Mouse (Mus musculus): ENCODE measurements at regions not wholly inside any gene's neighbourhood (a gene's known extent, or its start where the extent isn't known, plus 50 kb on each side); places are given as distances from the start of the nearest gene placed in this dataset.

- no peak for ATAC-seq
These were observed 60.0 kb downstream of the Syf2 start for GRCm38 (mm10) chr4:134990651-134991050.

- no peak for ATAC-seq
These were observed 62.9 kb downstream of the Syf2 start for GRCm38 (mm10) chr4:134993526-134994122.

GRCm38 (mm10) chr4:134994205-134994604 lies 63.5 kb downstream of the Syf2 start:
- ATAC-seq: no peak

GRCm38 (mm10) chr4:134994648-134995047 lies 64.0 kb downstream of the Syf2 start:
- ATAC-seq: no peak

GRCm38 (mm10) chr4:134995052-134995451 lies 64.4 kb downstream of the Syf2 start:
- no peak for ATAC-seq

GRCm38 (mm10) chr4:134996121-134996520 lies 65.4 kb downstream of the Syf2 start:
- ATAC-seq: no peak

GRCm38 (mm10) chr4:134997461-134998434 lies 67.0 kb downstream of the Syf2 start:
- ATAC-seq: no peak

GRCm38 (mm10) chr4:134998928-134999658 lies 68.4 kb downstream of the Syf2 start:
- no peak for ATAC-seq

GRCm38 (mm10) chr4:135002091-135002925 lies 71.6 kb downstream of the Syf2 start:
- no peak for ATAC-seq

- ATAC-seq: no peak
These were observed 80.7 kb downstream of the Syf2 start for GRCm38 (mm10) chr4:135011365-135011764.

- ATAC-seq: no peak
These were observed 82.2 kb downstream of the Syf2 start for GRCm38 (mm10) chr4:135012945-135013344.

GRCm38 (mm10) chr4:135013932-135014331 lies 83.2 kb downstream of the Syf2 start:
- ATAC-seq: no peak

GRCm38 (mm10) chr4:135018018-135018417 lies 87.3 kb downstream of the Syf2 start:
- ATAC-seq: no peak

GRCm38 (mm10) chr4:135019120-135019519 lies 88.4 kb downstream of the Syf2 start:
- ATAC-seq: peak; percentile 41

- ATAC-seq: no peak
These were observed 89.7 kb downstream of the Syf2 start for GRCm38 (mm10) chr4:135020262-135020991.

- ATAC-seq: no peak
These were observed 92.5 kb downstream of the Syf2 start for GRCm38 (mm10) chr4:135023200-135023599.

- no peak for ATAC-seq
These were observed 94.7 kb upstream of the Runx3 start for GRCm38 (mm10) chr4:135025802-135026201.

GRCm38 (mm10) chr4:135027136-135027535 lies 93.3 kb upstream of the Runx3 start:
- no peak for ATAC-seq

- no peak for ATAC-seq
These were observed 90.7 kb upstream of the Runx3 start for GRCm38 (mm10) chr4:135029723-135030122.

GRCm38 (mm10) chr4:135032461-135032860 lies 88.0 kb upstream of the Runx3 start:
- no peak for ATAC-seq

GRCm38 (mm10) chr4:135033302-135033701 lies 87.2 kb upstream of the Runx3 start:
- ATAC-seq: no peak

- ATAC-seq: no peak
These were observed 86.0 kb upstream of the Runx3 start for GRCm38 (mm10) chr4:135034406-135034805.
